Comparison of ENCODE assay signal across 20 mouse cellular contexts in genomic region chr11:76659138-76659930, GRCm38 (mm10). TPM values are rescaled to one million over a fixed set of nuclear protein-coding genes. Genes with fewer than 3 reads are reported as not detected.
DNase-seq lines count a peak whose midpoint lies in the region; ATAC-seq and TF ChIP-seq lines count a peak whose summit lies in the region.
"Had no signal": no experiment of that assay in that cellular context is flagged by ENCODE, and none has a peak within 500 bp of the region (broad histone marks: within the 10 kb centered on the region; RNA-seq: fewer than 3 reads in every experiment).

No protein-coding gene starts in this region.

- TF ChIP-seq CTCF in hindbrain, postnatal 0 days (IDR thresholded peaks at IDR 0.05; ENCODE audit: low read depth): no peak

- peaks cover 19% of the 10 kb centered on the region; the same call in 1 of the 2 replicates for H3K27me3 ChIP-seq in hindbrain, embryonic 13.5 days
- no peaks in the 10 kb centered on the region for H3K27me3 ChIP-seq in hindbrain, postnatal 0 days (ENCODE audit: insufficient read depth, low read length)
- H3K27me3 ChIP-seq in limb, embryonic 13.5 days: peaks cover 8% of the 10 kb centered on the region
- H3K27me3 ChIP-seq in forebrain, embryonic 16.5 days (replicated peaks; ENCODE audit: control insufficient read depth, insufficient read depth, low read length): peaks cover 6% of the 10 kb centered on the region

- ATAC-seq in hindbrain, embryonic 13.5 days (ENCODE audit: low FRiP score): no peak
- no peak for ATAC-seq in hindbrain, postnatal 0 days
- peak; percentile 69; the same call in 1 of the 2 replicates for ATAC-seq in limb, embryonic 13.5 days (ENCODE audit: low FRiP score, low read depth)
- no peak for ATAC-seq in forebrain, embryonic 16.5 days
- ATAC-seq: CD4-positive, CD25-positive, alpha-beta regulatory T cell, adult 4 months had no signal

- H3K36me3 ChIP-seq in hindbrain, embryonic 13.5 days: no peaks in the 10 kb centered on the region
- H3K36me3 ChIP-seq in hindbrain, postnatal 0 days (ENCODE audit: insufficient read depth, low read length): no peaks in the 10 kb centered on the region
- no peaks in the 10 kb centered on the region for H3K36me3 ChIP-seq in limb, embryonic 13.5 days
- H3K36me3 ChIP-seq in forebrain, embryonic 16.5 days (ENCODE audit: control insufficient read depth, insufficient read depth): no peaks in the 10 kb centered on the region

- no peak overlapping the region for H3K4me2 ChIP-seq in hindbrain, embryonic 13.5 days
- H3K4me2 ChIP-seq in hindbrain, postnatal 0 days (ENCODE audit: low read depth, low read length): no peak overlapping the region
- H3K4me2 ChIP-seq in limb, embryonic 13.5 days (replicated peaks): peak overlapping the region; percentile 28; the same call in 1 of the 2 replicates
- no peak overlapping the region for H3K4me2 ChIP-seq in forebrain, embryonic 16.5 days (ENCODE audit: low read length)
- H3K4me2 ChIP-seq: heart, embryonic 11.5 days had no signal

- no peak overlapping the region for H3K27ac ChIP-seq in hindbrain, embryonic 13.5 days
- H3K27ac ChIP-seq in hindbrain, postnatal 0 days: no peak overlapping the region
- peak overlapping the region; percentile 18; the same call in 1 of the 2 replicates for H3K27ac ChIP-seq in limb, embryonic 13.5 days
- no peak overlapping the region for H3K27ac ChIP-seq in forebrain, embryonic 16.5 days (ENCODE audit: low read length)

- H3K9me3 ChIP-seq in hindbrain, embryonic 13.5 days: no peaks in the 10 kb centered on the region
- H3K9me3 ChIP-seq in hindbrain, postnatal 0 days (ENCODE audit: low read length): no peaks in the 10 kb centered on the region
- H3K9me3 ChIP-seq in limb, embryonic 13.5 days: no peaks in the 10 kb centered on the region
- H3K9me3 ChIP-seq in forebrain, embryonic 16.5 days (ENCODE audit: control insufficient read depth, low read length): no peaks in the 10 kb centered on the region

- DNase-seq in hindbrain, postnatal 0 days (ENCODE audit: low spot score): no peak
- DNase-seq in brain, adult 2 months (ENCODE audit: low read depth, low spot score): peak; percentile 80
- DNase-seq in embryo, embryonic 11 days: peak; percentile 67
- no peak for DNase-seq in right cerebral cortex, postnatal 14 days
- DNase-seq: adrenal gland, adult 2 months; gastrocnemius, postnatal 36 days; layer of hippocampus, postnatal 36 days; left cerebral cortex, postnatal 4 days; lung, postnatal 4 days; midbrain, embryonic 14.5 days had no signal

- 0 out of 2 replicates have a peak, but pooled peaks cover 10% of the 10 kb centered on the region for H3K4me1 ChIP-seq in hindbrain, embryonic 13.5 days (replicated peaks)
- no peaks in the 10 kb centered on the region for H3K4me1 ChIP-seq in hindbrain, postnatal 0 days (ENCODE audit: insufficient read depth, low read length)
- peaks cover 20% of the 10 kb centered on the region for H3K4me1 ChIP-seq in limb, embryonic 13.5 days
- H3K4me1 ChIP-seq in forebrain, embryonic 16.5 days (replicated peaks; ENCODE audit: control insufficient read depth, insufficient read depth, low read length): no peaks in the 10 kb centered on the region

- WGBS in hindbrain, embryonic 13.5 days: 63% methylated on average over 14 of the region's 14 CpGs
- WGBS in hindbrain, postnatal 0 days: 69% methylated on average over 14 of the region's 14 CpGs
- WGBS in limb, embryonic 13.5 days: 19% methylated on average over 14 of the region's 14 CpGs
- 80% methylated on average over 14 of the region's 14 CpGs for WGBS in forebrain, embryonic 16.5 days

- H3K4me3 ChIP-seq in hindbrain, embryonic 13.5 days: no peak overlapping the region
- H3K4me3 ChIP-seq in hindbrain, postnatal 0 days (ENCODE audit: low read length): no peak overlapping the region
- H3K4me3 ChIP-seq in limb, embryonic 13.5 days: no peak overlapping the region
- no peak overlapping the region for H3K4me3 ChIP-seq in forebrain, embryonic 16.5 days (replicated peaks; ENCODE audit: low read length)

- H3K9ac ChIP-seq in hindbrain, embryonic 13.5 days: peak overlapping the region; percentile 51
- H3K9ac ChIP-seq in hindbrain, postnatal 0 days (replicated peaks; ENCODE audit: low read length): no peak overlapping the region
- H3K9ac ChIP-seq in limb, embryonic 13.5 days: no peak overlapping the region
- no peak overlapping the region for H3K9ac ChIP-seq in forebrain, embryonic 16.5 days (replicated peaks; ENCODE audit: low read depth, low read length)

RNA-seq across cellular contexts. Expression of gene Bhlha9, which starts 12.9 kb away (rescaled TPM):
- 0.32 and 0.60 TPM in 2 replicates for polyA plus RNA-seq in hindbrain, embryonic 13.5 days (2015; fragmentation: Nextera tagmentation; extraction: Ambion mirVana)
- 1.2 and 2.0 TPM in 2 replicates for total RNA-seq in hindbrain, postnatal 0 days (2014; rRNA removed)
- polyA plus RNA-seq in hindbrain, postnatal 0 days (2015; fragmentation: Nextera tagmentation; extraction: Ambion mirVana): 2.1 and 3.2 TPM in 2 replicates
- 5.0 and 6.5 TPM in 2 replicates for polyA plus RNA-seq in limb, embryonic 13.5 days (2015; fragmentation: Nextera tagmentation; extraction: Ambion mirVana)
- 0.27 and 1.3 TPM in 2 replicates for polyA plus RNA-seq in forebrain, embryonic 16.5 days (2015; fragmentation: Nextera tagmentation; extraction: Ambion mirVana)
- total RNA-seq: adrenal gland, adult 2 months; gastrocnemius, postnatal 36 days; heart, postnatal 25 days; MEL had no signal
- polyA plus RNA-seq: CD4-positive, CD25-positive, alpha-beta regulatory T cell, adult 4 months; embryonic facial prominence, embryonic 11.5 days; liver, embryonic 16.5 days; thymus, postnatal 0 days had no signal

RNA-seq across cellular contexts. Expression of gene Trarg1, which starts 20.3 kb away (rescaled TPM):
- polyA plus RNA-seq in hindbrain, embryonic 13.5 days (2015; fragmentation: Nextera tagmentation; extraction: Ambion mirVana): 0.32 and 0.47 TPM in 2 replicates
- 0.05 and 0.14 TPM in 2 replicates for total RNA-seq in hindbrain, postnatal 0 days (2014; rRNA removed)
- 0.46 and 0.57 TPM in 2 replicates for polyA plus RNA-seq in hindbrain, postnatal 0 days (2015; fragmentation: Nextera tagmentation; extraction: Ambion mirVana)
- polyA plus RNA-seq in limb, embryonic 13.5 days (2015; fragmentation: Nextera tagmentation; extraction: Ambion mirVana): 0.32 and 0.37 TPM in 2 replicates
- polyA plus RNA-seq in forebrain, embryonic 16.5 days (2015; fragmentation: Nextera tagmentation; extraction: Ambion mirVana): 0.24 and 0.27 TPM in 2 replicates
- total RNA-seq: MEL had no signal
- polyA plus RNA-seq: CD4-positive, CD25-positive, alpha-beta regulatory T cell, adult 4 months; embryonic facial prominence, embryonic 11.5 days; liver, embryonic 16.5 days had no signal

RNA-seq across cellular contexts. Expression of gene Abr, which starts 37.2 kb away (rescaled TPM):
- 98.2 and 98.3 TPM in 2 replicates for polyA plus RNA-seq in hindbrain, embryonic 13.5 days (2015; fragmentation: Nextera tagmentation; extraction: Ambion mirVana)
- 210 and 211 TPM in 2 replicates for total RNA-seq in hindbrain, postnatal 0 days (2014; rRNA removed)
- 77.0 and 87.5 TPM in 2 replicates for polyA plus RNA-seq in hindbrain, postnatal 0 days (2015; fragmentation: Nextera tagmentation; extraction: Ambion mirVana)
- 37.5 and 38.0 TPM in 2 replicates for polyA plus RNA-seq in limb, embryonic 13.5 days (2015; fragmentation: Nextera tagmentation; extraction: Ambion mirVana)
- 117 and 121 TPM in 2 replicates for polyA plus RNA-seq in forebrain, embryonic 16.5 days (2015; fragmentation: Nextera tagmentation; extraction: Ambion mirVana)

Comparison
In these comparisons a context has a peak if more than half of its experiments do, and no peak if none do; other contexts are left out.
1. DNase-seq: peak in brain, adult 2 months (single experiment) and embryo, embryonic 11 days (single experiment); none in hindbrain, postnatal 0 days (single experiment) and right cerebral cortex, postnatal 14 days (single experiment).